Mouse (Mus musculus) cerebellum, adult 2 months (tissue): ENCODE results near the gene Ret. TPM values are rescaled to one million over a fixed set of nuclear protein-coding genes. Genes with fewer than 3 reads are reported as not detected.
A peak's percentile ranks its signal among the peaks of the same experiment; 100 is the strongest.

Source experiments
- DNase-seq, 2 experiments: peaks; one replicate each; pipeline ENCODE4 v3.0.0; 2021
- H3K27ac ChIP-seq: fragments of 200-500 bp; 2 replicates; pipeline ENCODE4 v1.5.1; 2012; ENCODE audit warnings: low read length, control low read depth, inconsistent platforms; ENCODE audit not compliant: insufficient read depth
- H3K27me3 ChIP-seq: fragments of 200-500 bp; 2 replicates; pipeline ENCODE4 v1.6.1; 2012; ENCODE audit warnings: inconsistent platforms, mild to moderate bottlenecking, low read length, moderate library complexity; ENCODE audit not compliant: control insufficient read depth, insufficient read depth
- H3K4me1 ChIP-seq: fragments of 200-500 bp; 2 replicates; pipeline ENCODE4 v1.6.1; 2011; ENCODE audit warnings: low read length; ENCODE audit not compliant: control insufficient read depth, insufficient read depth
- H3K4me3 ChIP-seq: fragments of 200-500 bp; replicated peaks from 2 replicates; pipeline ENCODE3; 2011; ENCODE audit warnings: mild to moderate bottlenecking, low read depth, low read length, control low read depth; ENCODE audit not compliant: insufficient read depth
- CTCF ChIP-seq: fragments of 200-500 bp; IDR thresholded peaks from 2 replicates; pipeline ENCODE4 v1.5.1; 2011; ENCODE audit warnings: low read depth, mild to moderate bottlenecking, control low read depth, low read length, moderate library complexity, borderline replicate concordance; ENCODE audit not compliant: insufficient read depth
- POLR2A ChIP-seq: fragments of 200-500 bp; IDR thresholded peaks from 2 replicates; pipeline ENCODE4 v1.6.1; 2011; ENCODE audit warnings: low read length, control low read depth, borderline replicate concordance; ENCODE audit not compliant: insufficient read depth
- WGBS: fragments of 180-500 bp; shearing (Covaris S2); methylation state at CpG from one replicate; pipeline ENCODE4 v1.1.7; 2018; 5-methylcytosine and 5-hydroxymethylcytosine counted together
- polyA plus RNA-seq: library from polyadenylated mRNA; depleted of rRNA; stranded (reverse); fragments of >200 nt; gene quantifications from 2 replicates; pipeline ENCODE4 v1.2.3, GENCODE M21; 2012

Ret gene
- polyA plus RNA-seq, 1 experiment: 30.1 TPM

GRCm38 (mm10) chr6:118188599-118188998 is 8.9 kb downstream of the Ret start:
- 0 out of 2 replicates have a peak, but pooled peaks cover 2% of the 10 kb centered on the region for H3K4me1 ChIP-seq
- TF ChIP-seq POLR2A: no peak
- TF ChIP-seq CTCF: no peak
- H3K27ac ChIP-seq: no peak overlapping the region
- no peaks in the 10 kb centered on the region for H3K27me3 ChIP-seq
- no peak for DNase-seq
- WGBS: 88% methylated on average over 9 of the region's 9 CpGs
- no peak overlapping the region for H3K4me3 ChIP-seq

GRCm38 (mm10) chr6:118187285-118187641 is 10.3 kb downstream of the Ret start:
- Histone ChIP-seq H3K4me3 (no peak overlapping the region), H3K4me1 (0 out of 2 replicates have a peak, but pooled peaks cover 2% of the 10 kb centered on the region), H3K27me3 (no peaks in the 10 kb centered on the region), H3K27ac (no peak overlapping the region)
- DNase-seq: no peak
- 63% methylated on average over 3 of the region's 3 CpGs for WGBS
- TF ChIP-seq POLR2A: no peak
- TF ChIP-seq CTCF: no peak

GRCm38 (mm10) chr6:118186620-118187284 is 10.8 kb downstream of the Ret start:
- TF ChIP-seq CTCF: no peak
- no peak for TF ChIP-seq POLR2A
- WGBS: 64% methylated on average over 17 of the region's 17 CpGs
- no peak for DNase-seq
- Histone ChIP-seq H3K27me3 (no peaks in the 10 kb centered on the region), H3K4me1 (0 out of 2 replicates have a peak, but pooled peaks cover 2% of the 10 kb centered on the region), H3K4me3 (no peak overlapping the region), H3K27ac (no peak overlapping the region)

GRCm38 (mm10) chr6:118184126-118184525 is 13.4 kb downstream of the Ret start:
- no peak for TF ChIP-seq POLR2A
- TF ChIP-seq CTCF: no peak
- Histone ChIP-seq H3K4me3 (no peak overlapping the region), H3K27ac (no peak overlapping the region), H3K4me1 (0 out of 2 replicates have a peak, but pooled peaks cover 2% of the 10 kb centered on the region), H3K27me3 (no peaks in the 10 kb centered on the region)
- 36% methylated on average over 10 of the region's 10 CpGs for whole genome bisulfite sequencing
- DNase-seq: no peak

GRCm38 (mm10) chr6:118180085-118180423 is 17.5 kb downstream of the Ret start:
- no peaks in the 10 kb centered on the region for H3K27me3 ChIP-seq

GRCm38 (mm10) chr6:118179316-118180084 is 18.0 kb downstream of the Ret start:
- 0 out of 2 replicates have a peak, but pooled peaks cover 2% of the 10 kb centered on the region for H3K4me1 ChIP-seq
- H3K4me3 ChIP-seq: no peak overlapping the region
- no peaks in the 10 kb centered on the region for H3K27me3 ChIP-seq
- peak; percentile 70 to 72 for DNase-seq
- 56% methylated on average over 13 of the region's 13 CpGs for WGBS
- H3K27ac ChIP-seq: no peak overlapping the region
- TF ChIP-seq POLR2A (no peak), CTCF (peak; percentile 99)

More at GRCm38 (mm10) chr6:118180085-118180423, 17.5 kb downstream of the Ret start:
- WGBS: 64% methylated on average over 12 of the region's 12 CpGs
- H3K4me3 ChIP-seq: no peak overlapping the region
- peak in 1 of 2 experiments; percentile 15 for DNase-seq
- no peak overlapping the region for H3K27ac ChIP-seq
- TF ChIP-seq POLR2A: no peak
- no peak for TF ChIP-seq CTCF
- H3K4me1 ChIP-seq: 0 out of 2 replicates have a peak, but pooled peaks cover 2% of the 10 kb centered on the region

GRCm38 (mm10) chr6:118173975-118174328 is 23.6 kb downstream of the Ret start:
- TF ChIP-seq POLR2A (no peak), CTCF (no peak)
- H3K27me3 ChIP-seq: no peaks in the 10 kb centered on the region
- no peak overlapping the region for H3K27ac ChIP-seq
- WGBS: 83% methylated on average over 5 of the region's 5 CpGs
- DNase-seq: no peak
- H3K4me1 ChIP-seq: no peaks in the 10 kb centered on the region
- no peak overlapping the region for H3K4me3 ChIP-seq
